Mouse (Mus musculus): ENCODE data around the gene Calcoco1. TPM values are rescaled to one million over a fixed set of nuclear protein-coding genes. Genes with fewer than 3 reads are reported as not detected.

Gene Calcoco1
- total and polyA plus RNA-seq, 2 experiments from 2014 or later, result 80.7 to 89.5 TPM

DNA sequence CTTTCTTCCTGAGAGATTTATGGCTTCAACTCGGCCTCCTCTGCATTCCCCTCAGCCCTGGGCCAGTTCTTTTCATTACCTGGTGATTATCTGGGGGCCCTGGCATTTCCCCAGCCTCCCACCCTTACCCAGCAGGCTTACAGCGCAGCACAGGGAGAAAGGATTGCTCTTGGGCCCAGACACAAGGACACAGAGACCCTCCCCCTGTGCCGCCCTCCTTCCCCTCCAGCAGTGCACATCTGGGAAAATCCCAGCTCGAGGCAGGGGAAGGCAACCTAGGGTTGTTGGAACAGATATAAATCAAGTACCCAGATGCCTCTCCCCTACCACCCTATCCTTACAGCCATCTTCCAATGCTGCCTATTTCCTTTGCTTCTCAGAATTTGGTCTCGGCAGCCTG, 33.1 kb upstream of the Calcoco1 start:
- Histone ChIP-seq H3K27me3 (ENCODE audit: control insufficient read depth, insufficient read depth, low read length) (peaks cover 61% of the 10 kb centered on the region), H3K4me1 (ENCODE audit: control insufficient read depth, insufficient read depth) (peaks cover 6% of the 10 kb centered on the region), H3K9ac (replicated peaks; ENCODE audit: low read depth, low read length) (no peak overlapping the region), H3K4me2 (ENCODE audit: low read depth, low read length) (no peak overlapping the region), H3K4me3 (ENCODE audit: low read depth, low read length) (no peak overlapping the region), H3K36me3 (replicated peaks; ENCODE audit: control insufficient read depth, insufficient read depth, low read length) (no peaks in the 10 kb centered on the region), H3K9me3 (replicated peaks; ENCODE audit: control insufficient read depth, low read length) (0 out of 2 replicates have a peak, but pooled peaks cover 5% of the 10 kb centered on the region), H3K27ac (ENCODE audit: low read depth) (no peak overlapping the region)
- DNase-seq (ENCODE audit: low spot score), result no peak
- no peak for TF ChIP-seq EP300 (IDR thresholded peaks at IDR 0.05; ENCODE audit: low read depth)
- TF ChIP-seq CTCF (IDR thresholded peaks at IDR 0.05; ENCODE audit: low read depth), result no peak
- 47% methylated on average over 5 of the region's 5 CpGs for WGBS
- no peak for ATAC-seq (ENCODE audit: insufficient read depth, low read depth)

DNA sequence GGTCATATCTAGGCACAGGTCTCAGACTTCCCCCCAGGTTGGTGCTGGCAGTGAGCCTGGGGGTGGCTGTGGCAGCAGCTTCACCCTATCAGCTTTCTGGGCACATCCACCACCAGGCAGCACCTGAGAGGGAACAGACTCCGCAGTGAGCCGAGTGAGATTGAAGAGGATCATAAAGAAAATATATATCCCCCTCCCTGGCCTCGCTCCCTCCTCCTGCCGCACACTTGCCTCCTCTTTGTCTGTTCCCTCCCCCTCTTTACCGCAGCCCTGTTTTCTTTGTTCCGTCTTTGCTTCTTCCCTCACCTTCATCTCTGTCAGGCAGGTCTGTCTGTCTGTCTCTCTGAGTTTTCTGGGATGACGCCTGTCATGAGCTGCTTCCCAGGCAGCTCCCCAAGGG, 32.4 kb upstream of the Calcoco1 start:
- 57% methylated on average over 7 of the region's 7 CpGs for WGBS
- H3K27me3 ChIP-seq (ENCODE audit: control insufficient read depth, insufficient read depth, low read length), result peaks cover 58% of the 10 kb centered on the region

DNA sequence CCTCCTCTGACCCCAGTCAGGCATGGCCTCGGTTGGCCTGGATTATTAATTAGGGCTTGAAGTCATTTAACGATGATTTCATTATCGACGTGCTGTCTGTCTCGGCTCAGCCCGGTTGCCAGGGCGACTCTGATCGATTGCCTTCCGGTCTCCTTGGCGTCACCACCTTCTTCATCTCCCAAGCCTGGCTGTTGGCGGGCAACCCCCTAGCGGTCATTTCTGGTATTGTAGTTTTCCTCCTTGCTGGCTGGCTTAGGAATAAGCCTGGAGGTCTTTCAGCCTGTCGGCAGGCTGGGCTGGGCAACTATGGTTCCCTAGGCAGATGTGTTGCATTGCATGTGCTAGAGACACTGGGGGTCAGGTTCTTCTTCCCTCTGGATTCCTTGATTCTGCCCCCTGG, 31.2 kb upstream of the Calcoco1 start:
- H3K4me1 ChIP-seq (ENCODE audit: control insufficient read depth, insufficient read depth), result peaks cover 7% of the 10 kb centered on the region

More for the DNA sequence above, 32.4 kb upstream of the Calcoco1 start:
- Histone ChIP-seq H3K36me3 (replicated peaks; ENCODE audit: control insufficient read depth, insufficient read depth, low read length) (no peaks in the 10 kb centered on the region), H3K4me3 (ENCODE audit: low read depth, low read length) (no peak overlapping the region), H3K27ac (ENCODE audit: low read depth) (no peak overlapping the region), H3K9me3 (replicated peaks; ENCODE audit: control insufficient read depth, low read length) (0 out of 2 replicates have a peak, but pooled peaks cover 5% of the 10 kb centered on the region), H3K9ac (replicated peaks; ENCODE audit: low read depth, low read length) (no peak overlapping the region), H3K4me1 (ENCODE audit: control insufficient read depth, insufficient read depth) (peaks cover 7% of the 10 kb centered on the region), H3K4me2 (ENCODE audit: low read depth, low read length) (no peak overlapping the region)
- DNase-seq (ENCODE audit: low spot score), result no peak
- ATAC-seq (ENCODE audit: insufficient read depth, low read depth), result no peak
- TF ChIP-seq EP300 (IDR thresholded peaks at IDR 0.05; ENCODE audit: low read depth), result no peak
- TF ChIP-seq CTCF (IDR thresholded peaks at IDR 0.05; ENCODE audit: low read depth), result no peak

GRCm38 (mm10) chr15:102752164-102752563, 30.2 kb upstream of the Calcoco1 start:
- no peak overlapping the region for H3K4me2 ChIP-seq (ENCODE audit: low read depth, low read length)
- no peak overlapping the region for H3K27ac ChIP-seq (ENCODE audit: low read depth)
- ATAC-seq (ENCODE audit: insufficient read depth, low read depth), result no peak
- no peak overlapping the region for H3K9ac ChIP-seq (replicated peaks; ENCODE audit: low read depth, low read length)
- TF ChIP-seq CTCF (IDR thresholded peaks at IDR 0.05; ENCODE audit: low read depth) (no peak), EP300 (IDR thresholded peaks at IDR 0.05; ENCODE audit: low read depth) (no peak)
- peaks cover 7% of the 10 kb centered on the region for H3K4me1 ChIP-seq (ENCODE audit: control insufficient read depth, insufficient read depth)
- no peaks in the 10 kb centered on the region for H3K36me3 ChIP-seq (replicated peaks; ENCODE audit: control insufficient read depth, insufficient read depth, low read length)
- no peaks in the 10 kb centered on the region for H3K9me3 ChIP-seq (replicated peaks; ENCODE audit: control insufficient read depth, low read length)
- H3K27me3 ChIP-seq (ENCODE audit: control insufficient read depth, insufficient read depth, low read length), result peaks cover 68% of the 10 kb centered on the region
- 65% methylated on average over 1 of the region's 1 CpGs for WGBS
- H3K4me3 ChIP-seq (ENCODE audit: low read depth, low read length), result no peak overlapping the region
- DNase-seq (ENCODE audit: low spot score), result no peak

More for the DNA sequence above, 31.2 kb upstream of the Calcoco1 start:
- Histone ChIP-seq H3K9me3 (replicated peaks; ENCODE audit: control insufficient read depth, low read length) (0 out of 2 replicates have a peak, but pooled peaks cover 5% of the 10 kb centered on the region), H3K36me3 (replicated peaks; ENCODE audit: control insufficient read depth, insufficient read depth, low read length) (no peaks in the 10 kb centered on the region), H3K27me3 (ENCODE audit: control insufficient read depth, insufficient read depth, low read length) (peaks cover 62% of the 10 kb centered on the region), H3K9ac (replicated peaks; ENCODE audit: low read depth, low read length) (no peak overlapping the region), H3K27ac (ENCODE audit: low read depth) (no peak overlapping the region), H3K4me2 (ENCODE audit: low read depth, low read length) (no peak overlapping the region), H3K4me3 (ENCODE audit: low read depth, low read length) (no peak overlapping the region)
- TF ChIP-seq CTCF (IDR thresholded peaks at IDR 0.05; ENCODE audit: low read depth), result peak; percentile 52
- TF ChIP-seq EP300 (IDR thresholded peaks at IDR 0.05; ENCODE audit: low read depth), result no peak
- ATAC-seq (ENCODE audit: insufficient read depth, low read depth) (no peak), DNase-seq (ENCODE audit: low spot score) (no peak)
- WGBS, result 10% methylated on average over 13 of the region's 13 CpGs

- no peak for DNase-seq (ENCODE audit: low spot score)
- H3K9ac ChIP-seq (replicated peaks; ENCODE audit: low read depth, low read length), result no peak overlapping the region
- H3K4me2 ChIP-seq (ENCODE audit: low read depth, low read length), result no peak overlapping the region
- no peaks in the 10 kb centered on the region for H3K9me3 ChIP-seq (replicated peaks; ENCODE audit: control insufficient read depth, low read length)
- TF ChIP-seq EP300 (IDR thresholded peaks at IDR 0.05; ENCODE audit: low read depth), result no peak
- TF ChIP-seq CTCF (IDR thresholded peaks at IDR 0.05; ENCODE audit: low read depth), result no peak
- 37% methylated on average over 5 of the region's 5 CpGs for WGBS
- no peaks in the 10 kb centered on the region for H3K36me3 ChIP-seq (replicated peaks; ENCODE audit: control insufficient read depth, insufficient read depth, low read length)
- ATAC-seq (ENCODE audit: insufficient read depth, low read depth), result no peak
- H3K27ac ChIP-seq (ENCODE audit: low read depth), result no peak overlapping the region
- H3K27me3 ChIP-seq (ENCODE audit: control insufficient read depth, insufficient read depth, low read length), result peaks cover 72% of the 10 kb centered on the region
- peaks cover 7% of the 10 kb centered on the region for H3K4me1 ChIP-seq (ENCODE audit: control insufficient read depth, insufficient read depth)
- no peak overlapping the region for H3K4me3 ChIP-seq (ENCODE audit: low read depth, low read length)
These were observed 28.3 kb upstream of the Calcoco1 start for GRCm38 (mm10) chr15:102750241-102750640.

DNA sequence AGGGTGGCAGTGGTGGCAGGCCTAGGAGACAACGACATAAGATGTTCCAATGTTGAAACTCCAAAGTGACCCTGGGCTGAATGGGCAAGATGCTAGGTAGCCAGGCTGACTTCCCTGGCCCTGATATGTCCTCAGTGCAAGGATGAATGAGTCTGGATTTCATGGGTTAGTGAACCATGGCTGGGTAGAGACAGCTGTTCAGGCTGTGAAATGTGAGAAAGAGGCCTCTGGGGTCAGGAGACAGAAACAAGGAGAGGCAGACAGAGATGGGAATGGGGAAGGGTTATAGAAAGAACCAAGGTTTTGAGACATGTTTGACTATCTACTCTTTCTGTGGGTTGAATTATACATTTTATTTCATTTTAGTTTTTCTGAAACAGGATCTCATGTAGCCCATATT, 27.1 kb upstream of the Calcoco1 start:
- WGBS, result 86% methylated on average over 1 of the region's 1 CpGs

More for the DNA sequence above, 27.1 kb upstream of the Calcoco1 start:
- Histone ChIP-seq H3K27ac (ENCODE audit: low read depth) (no peak overlapping the region), H3K36me3 (replicated peaks; ENCODE audit: control insufficient read depth, insufficient read depth, low read length) (no peaks in the 10 kb centered on the region), H3K27me3 (ENCODE audit: control insufficient read depth, insufficient read depth, low read length) (peaks cover 73% of the 10 kb centered on the region), H3K4me1 (ENCODE audit: control insufficient read depth, insufficient read depth) (peaks cover 7% of the 10 kb centered on the region), H3K4me3 (ENCODE audit: low read depth, low read length) (no peak overlapping the region), H3K9ac (replicated peaks; ENCODE audit: low read depth, low read length) (no peak overlapping the region), H3K9me3 (replicated peaks; ENCODE audit: control insufficient read depth, low read length) (no peaks in the 10 kb centered on the region), H3K4me2 (ENCODE audit: low read depth, low read length) (no peak overlapping the region)
- TF ChIP-seq EP300 (IDR thresholded peaks at IDR 0.05; ENCODE audit: low read depth) (no peak), CTCF (IDR thresholded peaks at IDR 0.05; ENCODE audit: low read depth) (no peak)
- DNase-seq (ENCODE audit: low spot score), result no peak
- ATAC-seq (ENCODE audit: insufficient read depth, low read depth), result no peak

All from heart, postnatal 0 days (tissue).